Mouse (Mus musculus): ENCODE results near the gene Sf3a3.
A peak's percentile ranks its signal among the peaks of the same experiment; 100 is the strongest.

The Sf3a3 gene

DNA sequence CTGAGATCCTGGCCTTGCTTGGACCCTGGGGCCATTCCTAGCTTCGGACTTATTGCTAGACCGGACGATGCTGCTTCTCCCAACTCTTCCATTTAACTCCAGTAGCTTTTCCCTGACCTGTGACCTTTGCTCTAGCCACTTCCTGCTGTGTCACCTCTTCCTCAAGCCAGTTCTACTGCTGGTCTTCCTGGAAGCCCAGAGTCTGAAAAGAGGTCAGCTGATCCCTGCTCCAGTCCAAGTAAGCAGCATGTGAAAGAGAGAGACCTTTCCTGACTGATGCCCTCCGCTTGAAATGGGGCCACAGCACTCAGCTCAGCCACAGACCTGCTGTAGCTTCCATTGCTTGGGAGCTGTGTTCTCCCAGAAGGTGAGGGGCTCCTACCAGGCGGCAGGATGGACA is 22.9 kb downstream of the Sf3a3 start:
- DNase-seq (ENCODE audit: low read depth, low spot score): no peak

DNA sequence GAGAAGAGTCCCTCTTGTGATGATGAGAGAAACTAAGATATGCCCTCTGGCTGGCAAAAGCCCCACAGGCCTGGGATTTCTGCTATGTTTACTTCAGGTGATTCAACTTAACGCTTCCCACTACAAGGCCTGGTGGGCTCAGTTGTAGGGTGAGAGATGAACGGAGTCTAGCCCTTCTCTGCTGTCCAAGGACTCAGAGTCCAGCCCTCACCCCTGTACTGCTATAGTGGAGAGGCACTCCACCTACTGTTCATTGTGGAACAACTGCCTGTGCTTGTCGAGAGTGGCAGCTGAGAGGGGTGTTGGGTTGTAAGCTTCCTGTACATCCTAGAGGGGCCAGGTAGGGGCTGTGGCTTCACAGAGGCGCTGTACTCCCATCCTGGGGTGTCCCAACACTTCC is 23.4 kb downstream of the Sf3a3 start:
- no peak for DNase-seq (ENCODE audit: low read depth, low spot score)

DNA sequence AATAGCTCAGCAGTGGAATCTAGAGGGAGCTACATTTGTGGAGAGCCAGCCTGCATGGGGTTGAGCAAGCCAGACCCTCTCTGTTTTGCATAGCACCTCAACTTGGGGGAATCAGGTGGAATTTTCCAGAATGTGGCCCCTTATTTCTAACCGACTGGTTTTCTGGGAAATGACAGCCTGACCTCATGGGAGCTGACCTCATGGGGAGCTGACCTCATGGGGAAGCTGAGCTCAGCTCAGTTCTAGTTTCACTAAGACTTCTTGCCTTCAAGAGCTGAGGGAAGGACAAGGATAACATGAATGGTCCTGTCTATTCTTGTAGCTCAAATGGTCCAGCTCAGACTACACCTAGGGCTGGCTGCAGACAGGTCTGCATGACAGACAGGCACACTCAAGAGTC is 24.2 kb downstream of the Sf3a3 start:
- DNase-seq (ENCODE audit: low read depth, low spot score): no peak

DNA sequence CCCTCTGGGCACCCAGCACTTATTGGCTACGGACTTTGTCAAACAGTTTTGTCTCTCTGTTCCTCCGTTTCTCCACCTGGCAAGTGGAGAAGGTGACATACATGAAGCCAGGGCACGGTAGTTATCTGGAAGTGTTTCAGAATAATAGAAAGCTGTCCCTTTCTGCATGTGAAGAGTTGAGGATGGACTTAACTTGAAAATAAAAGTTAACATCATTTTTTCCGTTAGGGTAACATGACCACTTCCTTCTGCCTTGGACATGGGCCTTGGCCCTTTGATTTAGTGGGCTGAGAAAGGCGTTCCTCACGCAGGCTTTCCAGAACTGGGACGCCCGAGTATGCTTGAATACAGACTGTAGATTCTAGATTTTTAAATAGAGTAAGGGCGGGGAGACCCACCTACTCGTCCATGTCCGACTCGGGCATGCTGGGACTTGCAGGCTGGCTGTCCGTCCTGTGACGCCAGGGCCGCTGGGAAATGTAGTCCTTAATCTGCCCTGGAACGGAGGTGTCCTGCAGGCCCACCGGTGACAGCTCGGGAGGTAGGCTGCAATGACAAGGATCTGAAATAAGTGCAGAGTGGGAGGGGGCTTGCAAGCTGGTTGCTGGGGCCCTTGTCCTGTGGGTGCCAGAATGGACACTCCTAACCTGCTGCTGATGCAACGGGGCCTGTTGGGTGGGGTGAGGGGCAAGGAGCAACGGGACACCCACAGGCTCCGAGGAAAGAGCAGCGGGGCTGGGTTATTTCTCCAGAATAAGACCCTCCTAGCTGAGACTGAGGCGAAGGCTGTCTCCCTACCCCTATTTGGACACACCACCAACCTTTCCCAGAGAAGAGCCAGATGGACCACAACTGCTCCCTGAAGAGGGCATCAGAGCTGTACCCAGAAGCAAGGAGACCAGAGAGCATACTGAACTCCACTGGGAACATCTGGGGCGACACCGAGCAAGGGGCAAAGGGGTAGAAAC is 27.1 kb downstream of the Sf3a3 start, which contains the start of gene Inpp5b:
TSS of gene Inpp5b (plus strand) at position 475 of the 968 bp plus-strand sequence.
- DNase-seq (ENCODE audit: low read depth, low spot score): peak; percentile 55

DNA sequence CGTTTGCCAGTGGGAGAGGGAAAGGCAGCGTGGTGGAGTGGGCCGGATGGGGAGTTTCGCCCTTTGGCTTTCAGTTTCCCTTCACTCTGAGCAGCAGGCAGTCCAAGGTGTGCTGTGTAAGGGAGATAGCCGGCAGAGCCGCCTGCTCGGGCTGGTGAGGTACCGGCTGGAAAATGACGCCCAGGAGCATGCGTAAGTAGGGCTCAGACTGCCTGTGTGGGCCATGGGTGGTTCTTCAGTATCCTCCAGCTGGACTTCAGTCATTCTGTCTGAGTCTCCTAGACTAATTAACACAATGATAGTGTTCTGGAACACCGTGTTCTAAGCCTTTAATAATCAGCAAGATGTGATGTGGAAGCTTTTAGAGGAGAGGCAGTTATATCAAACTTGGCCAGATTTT is 28.3 kb downstream of the Sf3a3 start:
- no peak for DNase-seq (ENCODE audit: low read depth, low spot score)

DNA sequence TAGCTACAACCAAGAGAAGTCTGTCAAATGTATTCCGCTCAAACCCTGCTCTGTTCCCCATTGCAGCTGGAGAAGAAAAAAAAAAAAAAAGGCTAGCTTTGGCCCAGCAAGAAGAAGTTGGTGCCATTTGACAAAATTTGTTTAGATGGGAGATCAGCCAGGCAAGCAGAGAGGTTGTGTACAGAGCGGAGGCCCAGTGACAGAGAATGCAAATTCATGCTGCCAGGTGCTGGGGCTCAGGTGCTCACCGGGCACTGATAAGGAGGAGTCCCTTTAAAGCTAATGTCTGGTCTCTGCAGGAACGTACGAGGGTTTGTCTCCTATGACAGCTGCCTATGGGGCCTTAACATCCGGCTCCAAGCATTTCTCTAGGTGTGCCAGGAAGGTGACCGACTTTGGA is 32.0 kb downstream of the Sf3a3 start:
- no peak for DNase-seq (ENCODE audit: low read depth, low spot score)

DNA sequence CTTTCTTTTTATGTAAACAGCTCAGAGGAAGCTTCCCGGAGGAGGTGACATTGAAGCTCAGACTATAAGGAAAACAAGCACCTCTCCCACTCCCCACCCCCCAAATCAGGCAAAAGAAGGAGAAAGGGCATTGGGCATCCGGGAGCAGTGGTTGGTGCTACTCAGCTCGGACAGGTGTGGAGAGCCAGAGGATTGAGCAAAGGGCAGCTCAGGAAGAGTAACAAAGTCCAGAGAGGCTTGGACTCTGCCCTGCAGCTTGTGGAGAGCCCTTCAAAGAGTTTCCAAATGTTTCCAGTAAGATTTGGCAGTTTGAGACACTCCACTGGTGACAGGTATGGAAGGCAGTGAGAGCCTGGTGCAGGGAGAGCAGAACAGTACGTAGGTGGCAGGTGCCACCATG is 33.3 kb downstream of the Sf3a3 start:
- DNase-seq (ENCODE audit: low read depth, low spot score): no peak

DNA sequence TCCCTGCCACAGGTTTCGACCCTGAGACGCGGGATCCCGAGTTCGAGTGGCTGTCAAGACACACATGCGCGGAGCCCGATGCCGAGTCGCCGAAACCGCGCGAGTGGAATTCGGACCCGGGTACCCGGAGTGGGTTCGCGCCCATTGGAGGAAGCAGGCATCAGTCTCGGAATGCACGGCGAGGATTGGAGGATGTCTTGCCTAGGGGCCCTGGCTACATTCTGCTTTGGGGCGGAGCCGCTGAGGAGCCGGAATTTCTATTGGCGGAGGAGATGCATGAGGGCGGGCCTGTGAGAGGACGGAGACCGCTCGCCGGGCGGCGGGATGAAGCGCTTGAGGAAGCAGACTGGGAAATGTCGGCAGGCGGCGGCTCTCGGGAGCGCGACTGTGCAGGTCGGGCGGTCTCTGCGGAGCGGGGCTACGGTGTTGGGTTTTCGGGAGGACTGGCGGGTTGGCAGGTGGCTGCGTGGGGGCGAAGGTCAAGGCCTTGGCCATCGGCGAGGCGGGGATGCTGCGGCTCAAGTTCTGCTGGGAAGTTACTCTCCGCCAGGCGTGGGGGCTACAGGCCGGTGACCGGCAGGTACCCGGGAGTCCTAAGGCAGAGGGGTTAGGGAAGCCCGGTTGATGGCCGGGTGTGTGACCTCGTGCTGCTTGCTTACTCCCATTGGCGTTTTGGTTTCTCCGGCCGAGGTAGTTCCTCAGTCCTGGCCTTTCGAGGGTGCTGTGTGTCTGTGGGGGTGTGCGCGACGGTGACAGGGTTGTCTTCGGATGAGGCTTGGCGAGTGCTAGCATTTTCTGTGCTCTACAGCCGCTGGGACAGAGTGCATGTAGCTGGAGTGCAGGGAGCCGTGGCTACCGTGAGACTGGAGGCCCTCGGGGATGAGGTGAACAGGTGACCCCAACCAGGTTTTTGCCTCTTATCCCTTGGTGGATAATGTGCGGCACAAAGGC is 37.0 kb downstream of the Sf3a3 start:
- DNase-seq (ENCODE audit: low read depth, low spot score): peak; percentile 91

DNA sequence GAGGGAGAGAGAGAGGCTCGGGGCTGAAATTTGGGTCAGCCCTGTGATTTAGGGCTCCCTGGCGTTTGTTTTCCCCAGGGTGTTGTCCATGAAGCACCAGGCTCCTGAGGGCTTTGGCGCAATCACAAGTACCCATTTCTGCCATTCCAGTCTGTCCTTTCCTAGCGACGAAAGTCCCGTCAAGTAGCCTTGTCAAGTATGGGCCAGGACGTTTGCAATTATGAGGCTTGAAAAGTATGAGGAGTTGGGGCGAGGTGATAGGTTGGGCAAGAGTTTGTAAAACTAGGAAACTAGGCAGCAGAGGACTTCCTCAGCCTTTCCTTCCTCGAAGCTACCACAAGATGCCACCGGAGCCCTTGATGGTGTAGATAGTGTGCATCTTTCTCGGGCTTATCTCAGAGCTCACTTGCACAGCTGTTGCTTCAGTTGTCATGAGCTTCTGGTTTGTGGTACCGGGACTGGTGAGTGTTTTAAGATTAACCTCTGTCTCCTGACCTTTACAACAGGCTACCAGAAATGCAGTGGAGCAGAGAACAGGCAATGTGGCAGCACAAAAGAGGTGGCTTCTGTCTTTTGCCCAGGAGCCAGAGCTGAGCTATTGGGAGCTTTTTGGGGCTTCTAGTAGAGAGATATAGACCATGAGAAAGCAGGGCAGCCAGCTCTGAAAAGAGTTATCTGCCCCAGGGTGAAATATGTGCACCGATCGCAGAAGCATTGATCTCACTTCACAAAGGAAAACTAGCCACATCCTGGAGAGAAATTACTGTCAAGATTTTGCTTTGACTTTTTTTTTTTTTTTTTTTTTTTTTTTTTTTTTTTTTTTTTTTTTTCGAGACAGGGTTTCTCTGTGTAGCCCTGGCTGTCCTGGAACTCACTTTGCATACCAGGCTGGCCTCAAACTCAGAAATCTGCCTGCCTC is 38.0 kb downstream of the Sf3a3 start:
- no peak for DNase-seq (ENCODE audit: low read depth, low spot score)

DNA sequence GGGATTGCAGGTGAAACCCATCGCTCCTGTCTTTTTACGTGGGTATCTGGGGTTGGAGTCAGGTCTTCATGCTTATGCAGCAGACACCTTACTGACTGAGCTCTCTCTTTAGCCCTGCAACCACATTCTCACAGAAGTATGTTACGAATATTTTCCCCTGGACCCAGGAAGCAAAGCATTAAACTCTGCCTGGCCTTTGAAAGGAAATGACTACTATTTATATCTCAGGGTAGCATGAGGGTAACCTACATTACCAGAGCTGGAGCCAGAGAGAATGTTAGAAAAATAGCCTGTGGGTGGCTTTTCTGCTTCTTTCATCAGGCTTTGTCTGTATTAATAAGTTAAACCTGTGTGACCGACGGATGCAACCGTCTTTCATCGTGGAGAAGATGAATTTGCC is 41.0 kb downstream of the Sf3a3 start:
- DNase-seq (ENCODE audit: low read depth, low spot score): no peak

DNA sequence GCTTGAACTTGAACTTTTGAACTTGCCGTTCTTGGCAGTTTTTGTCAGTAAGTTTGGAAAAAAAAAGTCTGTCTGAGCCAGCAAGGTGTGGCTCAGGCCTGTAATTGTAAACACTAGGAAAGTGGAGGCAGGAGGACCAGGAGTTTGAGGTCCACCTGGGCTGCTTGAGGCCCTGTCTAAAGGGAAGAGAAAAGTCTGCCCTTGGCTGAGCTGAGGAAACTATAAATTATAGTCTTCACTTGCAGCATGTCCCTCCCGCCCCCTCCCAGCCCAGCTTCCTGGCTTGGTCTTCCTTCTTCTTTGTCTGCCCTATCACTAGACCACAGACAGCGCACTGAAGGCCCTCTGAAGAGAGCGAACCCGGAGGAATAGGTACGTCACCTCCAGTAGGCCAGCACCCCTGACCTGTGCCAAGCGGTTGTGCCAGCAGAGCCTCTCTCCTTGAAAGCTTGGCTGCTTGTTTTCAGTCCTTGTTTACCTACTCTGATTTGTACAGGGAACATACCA is 44.8 kb downstream of the Sf3a3 start:
- no peak for DNase-seq (ENCODE audit: low read depth, low spot score)

DNA sequence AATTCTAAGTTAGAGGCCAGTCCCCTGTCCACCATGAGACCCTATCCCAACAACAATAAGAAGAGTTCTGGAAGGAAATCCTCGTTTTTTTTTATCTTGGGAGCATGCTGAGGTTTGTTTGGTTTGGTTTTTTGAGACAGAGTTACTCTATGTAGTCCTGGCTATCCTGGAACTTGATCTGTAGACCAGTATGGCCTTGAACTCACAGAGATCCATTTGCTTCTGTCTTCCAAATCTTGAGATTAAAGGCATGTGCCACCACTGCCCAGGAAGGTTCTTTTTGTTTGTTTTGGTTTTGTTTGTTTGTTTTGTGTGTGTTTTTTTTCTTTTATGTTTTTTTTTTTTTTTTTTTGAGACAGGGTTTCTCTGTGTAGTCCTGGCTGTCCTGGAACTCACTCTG is 46.6 kb downstream of the Sf3a3 start:
- DNase-seq (ENCODE audit: low read depth, low spot score): no peak

DNA sequence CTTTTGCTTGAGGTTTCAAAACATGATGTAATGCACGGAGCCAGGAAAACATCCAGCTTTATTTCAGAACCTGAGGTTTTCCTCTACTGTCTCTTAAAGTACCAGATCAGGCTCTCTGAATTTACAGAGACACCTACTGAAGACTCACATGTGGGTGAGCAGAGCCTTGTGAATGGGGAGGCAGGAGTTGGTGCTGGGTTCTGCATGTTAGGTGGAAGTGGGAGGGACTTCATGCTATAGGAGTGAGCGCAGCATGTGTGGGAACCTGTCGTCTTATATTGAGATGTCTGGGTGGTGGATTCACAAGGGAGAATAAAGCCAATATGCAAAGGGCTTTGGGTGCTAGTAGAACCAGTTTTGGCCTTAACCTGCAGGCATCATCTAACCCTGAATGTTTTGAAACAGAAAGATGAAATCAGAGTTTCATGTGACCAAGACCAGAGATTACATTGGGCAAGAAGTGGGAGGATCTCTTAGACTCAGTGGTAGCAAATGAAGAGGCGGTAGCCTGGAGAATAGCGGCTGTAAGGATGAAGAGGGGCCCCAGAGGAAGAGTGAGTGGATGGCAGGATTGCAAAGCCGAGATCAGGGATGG is 48.4 kb downstream of the Sf3a3 start:
- DNase-seq (ENCODE audit: low read depth, low spot score): no peak

DNA sequence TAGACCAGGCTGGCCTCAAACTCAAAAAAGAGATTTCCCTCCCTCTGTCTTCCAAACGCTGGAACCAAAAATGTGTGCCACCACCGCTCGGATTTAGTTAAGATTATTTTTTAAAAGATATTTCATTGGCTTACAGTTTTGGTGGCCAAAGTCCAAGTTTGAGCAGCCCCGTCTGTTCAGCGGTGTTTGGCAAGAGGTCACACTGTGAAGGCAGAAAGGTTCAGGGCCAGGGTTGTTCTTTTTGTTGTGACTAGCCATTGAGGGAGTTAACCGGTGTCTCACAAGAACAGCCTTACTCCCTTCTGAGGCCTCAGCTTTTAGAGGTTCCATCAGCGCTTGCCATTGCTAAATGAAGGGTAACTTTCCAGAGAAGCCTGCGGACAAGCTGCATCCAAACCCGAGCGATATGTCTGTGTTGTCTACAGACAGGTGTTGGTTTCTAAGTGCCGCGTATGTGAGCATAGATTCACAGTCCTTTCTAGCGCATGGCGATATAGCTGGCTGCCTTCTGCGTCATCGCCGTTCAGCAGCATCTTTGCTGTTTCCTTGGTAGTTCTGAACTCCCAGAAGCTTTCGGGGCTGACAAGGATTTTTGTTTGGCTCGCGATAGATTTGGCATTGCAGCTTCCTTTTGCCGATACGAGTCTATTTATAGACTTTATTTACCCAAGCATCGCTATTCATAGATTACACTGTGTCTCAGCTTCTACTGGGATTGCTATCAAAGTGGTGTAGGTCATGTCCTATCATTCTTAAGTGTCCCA is 51.4 kb downstream of the Sf3a3 start:
- DNase-seq (ENCODE audit: low read depth, low spot score): no peak

DNA sequence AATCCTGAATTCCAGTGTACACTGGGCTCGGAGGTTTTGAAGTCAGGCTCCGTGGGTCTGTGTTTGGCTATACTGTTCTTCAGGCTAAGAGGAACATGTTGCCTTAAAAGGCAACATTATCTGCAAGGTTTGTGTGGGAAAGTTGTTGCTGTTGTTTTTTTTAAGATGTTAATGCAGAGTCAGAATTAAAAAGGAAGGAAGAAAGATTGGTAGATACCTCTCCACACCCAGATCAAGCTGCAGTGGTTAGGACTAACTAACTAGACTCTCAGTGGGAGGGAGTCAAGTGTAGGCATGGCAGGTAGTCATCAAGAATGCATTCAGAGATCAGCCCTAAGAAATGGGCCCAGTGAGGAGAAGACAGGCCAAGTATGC is 52.0 kb downstream of the Sf3a3 start:
- DNase-seq (ENCODE audit: low read depth, low spot score): no peak

DNA sequence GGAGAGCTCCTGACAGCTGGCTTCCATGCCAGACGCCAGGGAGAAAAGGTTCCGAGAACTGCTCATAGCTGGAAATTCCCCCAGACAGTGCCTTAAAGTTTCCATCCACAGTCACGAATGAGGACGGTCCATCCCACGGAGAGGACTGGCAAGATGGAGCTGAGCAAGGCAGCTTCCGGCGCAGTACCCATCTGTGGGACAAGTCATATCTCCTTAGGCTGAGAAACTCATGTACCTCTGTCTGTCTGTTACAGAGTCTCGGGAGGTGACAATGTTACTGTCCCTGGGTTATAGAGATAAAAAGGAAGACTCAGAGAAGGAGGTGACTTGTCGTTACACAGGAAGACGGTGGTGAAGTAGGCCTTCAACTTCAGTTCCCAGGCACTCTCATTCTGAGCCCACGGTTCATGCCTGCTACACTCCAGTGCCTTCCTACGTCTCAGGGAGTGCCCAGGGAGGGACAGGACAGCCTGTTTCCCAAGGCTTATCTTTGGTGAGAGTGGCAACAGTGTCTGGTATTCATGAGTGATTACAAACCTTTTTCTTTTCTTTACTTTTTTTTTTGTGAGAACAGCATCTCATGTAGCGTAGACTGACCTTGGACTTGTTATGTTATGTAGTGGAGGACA is 54.5 kb downstream of the Sf3a3 start:
- DNase-seq (ENCODE audit: low read depth, low spot score): no peak

DNA sequence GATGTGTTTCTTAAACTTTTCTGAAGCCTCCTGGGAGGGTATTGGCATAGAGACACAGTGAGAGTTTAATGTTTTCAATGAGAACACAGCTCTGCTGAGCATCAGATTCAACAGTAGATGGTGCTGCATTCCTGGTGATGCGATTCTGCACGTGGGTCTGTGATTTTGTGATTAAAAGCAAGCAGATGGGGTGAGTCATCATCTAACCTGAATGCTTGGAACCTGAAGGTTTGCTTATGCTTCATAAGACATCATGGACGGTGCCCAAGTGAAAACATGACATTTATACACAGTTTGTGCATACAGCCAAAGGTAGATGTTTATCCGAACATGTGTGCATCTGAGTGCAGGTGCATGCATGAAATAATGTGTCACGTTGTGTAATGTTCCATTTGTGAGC is 56.0 kb downstream of the Sf3a3 start:
- DNase-seq (ENCODE audit: low read depth, low spot score): no peak

DNA sequence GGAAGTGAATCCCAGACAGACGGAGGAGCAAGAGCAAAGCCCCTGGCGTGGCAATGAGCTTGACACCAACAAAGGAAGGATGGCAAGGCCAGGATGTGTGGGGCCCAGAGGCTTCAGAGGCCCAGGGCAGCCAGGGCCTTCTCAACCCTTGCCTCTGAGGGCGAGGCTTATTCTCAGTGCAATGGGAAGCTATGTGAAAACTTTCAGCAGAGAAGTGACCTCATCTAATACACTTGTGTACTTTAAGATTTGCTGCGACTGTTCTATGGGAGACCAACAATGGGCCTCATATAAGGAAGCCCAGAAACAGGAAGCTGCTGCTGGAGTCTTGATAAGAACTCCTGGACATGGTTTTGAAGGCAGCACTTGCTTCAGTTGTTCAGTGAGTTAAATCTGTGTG is 57.5 kb downstream of the Sf3a3 start:
- DNase-seq (ENCODE audit: low read depth, low spot score): no peak

DNA sequence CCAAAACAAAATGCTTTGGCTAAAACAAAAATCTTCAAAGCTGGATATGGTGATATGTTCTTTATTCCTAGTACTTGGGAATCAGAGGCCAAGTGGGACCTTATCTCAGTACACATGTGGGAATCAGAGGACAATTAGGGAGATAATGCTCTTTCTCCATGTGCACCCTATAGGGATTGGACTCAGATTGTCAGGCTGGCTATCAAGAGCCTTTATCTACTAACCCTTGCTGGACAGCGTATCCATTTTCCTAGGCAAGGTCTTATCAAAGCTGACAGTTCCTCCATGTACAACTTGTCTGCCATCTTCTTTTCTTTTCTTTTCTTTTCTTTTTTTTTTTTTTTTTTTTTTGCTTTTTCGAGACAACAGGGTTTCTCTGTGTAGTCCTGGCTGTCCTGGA is 58.9 kb downstream of the Sf3a3 start:
- DNase-seq (ENCODE audit: low read depth, low spot score): no peak

DNA sequence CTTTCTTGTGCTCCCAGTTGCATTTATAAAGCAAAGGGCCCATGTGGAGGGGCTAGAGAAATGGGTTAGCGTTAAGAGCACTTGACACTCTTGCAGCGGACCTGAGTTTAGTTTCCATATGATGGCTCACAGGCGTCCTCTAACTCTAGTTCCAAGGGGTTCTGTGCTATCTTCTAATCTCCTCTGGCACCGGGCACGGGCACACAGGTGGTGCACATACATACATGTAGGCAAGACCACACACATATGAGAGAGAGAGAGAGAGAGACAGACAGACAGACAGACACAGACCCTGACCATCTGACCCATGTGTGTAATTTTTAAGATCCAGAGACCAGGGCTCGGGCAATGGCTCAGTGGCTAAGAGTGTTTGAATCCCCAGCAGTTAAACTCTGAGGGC is 59.4 kb downstream of the Sf3a3 start:
- DNase-seq (ENCODE audit: low read depth, low spot score): no peak
